Mouse (Mus musculus): Measurements from ENCODE around the gene Bicd2. TPM values are rescaled to one million over a fixed set of nuclear protein-coding genes. Genes with fewer than 3 reads are reported as not detected.
"Not testable (repeated sequence)": the region's sequence is repeated elsewhere in the genome, so short reads cannot be mapped to it uniquely, and the experiment has no call there.

Bicd2 gene
- polyA plus RNA-seq, 1 experiment from 2014 or later: 24.2 TPM

DNA sequence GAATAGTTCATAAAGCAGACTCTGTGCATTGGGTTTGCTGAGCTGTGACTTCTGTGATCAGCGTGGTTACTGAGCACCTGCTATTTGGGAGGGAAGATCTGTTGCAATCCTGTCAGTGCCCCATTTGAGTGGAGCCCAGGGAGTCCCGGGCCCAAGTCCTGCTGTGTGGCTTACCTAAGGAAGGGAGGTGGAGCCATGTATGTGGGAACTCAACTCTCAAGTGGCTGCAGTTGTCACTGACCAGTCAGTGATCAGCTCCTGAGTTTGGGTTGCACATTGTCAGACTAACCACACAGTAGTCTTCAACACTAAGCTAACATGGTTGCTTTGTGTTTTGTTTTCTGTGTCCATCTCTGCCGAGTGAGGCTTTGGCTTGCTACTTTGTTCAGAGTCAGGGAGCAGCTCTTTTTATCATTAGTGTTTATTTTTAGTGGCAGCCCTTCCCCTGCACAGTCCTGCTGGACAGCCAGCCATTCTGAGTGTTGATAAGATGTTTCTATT is 19.6 kb downstream of the Bicd2 start:
- no peaks in the 10 kb centered on the region; the same call in 1 of the 2 replicates for H3K4me1 ChIP-seq (ENCODE audit: control insufficient read depth, insufficient read depth, low read length)
- no peaks in the 10 kb centered on the region for H3K27me3 ChIP-seq (ENCODE audit: control insufficient read depth, insufficient read depth, low read length)
- 23% methylated on average over 3 of the region's 3 CpGs for WGBS
- H3K9me3 ChIP-seq (ENCODE audit: control insufficient read depth, low read depth, low read length): no peaks in the 10 kb centered on the region
- no peak for ATAC-seq (ENCODE audit: insufficient number of reproducible peaks, insufficient read depth, low FRiP score, low read depth)
- H3K4me3 ChIP-seq (ENCODE audit: low read depth, low read length): no peak overlapping the region
- no peaks in the 10 kb centered on the region for H3K36me3 ChIP-seq (ENCODE audit: control insufficient read depth, insufficient read depth, low read length)
- no peak overlapping the region for H3K4me2 ChIP-seq (replicated peaks; ENCODE audit: low read depth, low read length)
- no peak overlapping the region for H3K27ac ChIP-seq (ENCODE audit: low read length)
- no peak overlapping the region for H3K9ac ChIP-seq (replicated peaks; ENCODE audit: low read depth, low read length)

GRCm38 (mm10) chr13:49362364-49362763 is 21.0 kb downstream of the Bicd2 start:
- no peaks in the 10 kb centered on the region; the same call in 1 of the 2 replicates for H3K4me1 ChIP-seq (ENCODE audit: control insufficient read depth, insufficient read depth, low read length)
- no peak overlapping the region for H3K4me3 ChIP-seq (ENCODE audit: low read depth, low read length)
- no peaks in the 10 kb centered on the region for H3K27me3 ChIP-seq (ENCODE audit: control insufficient read depth, insufficient read depth, low read length)
- no peaks in the 10 kb centered on the region for H3K36me3 ChIP-seq (ENCODE audit: control insufficient read depth, insufficient read depth, low read length)
- H3K9ac ChIP-seq (replicated peaks; ENCODE audit: low read depth, low read length): no peak overlapping the region
- ATAC-seq (ENCODE audit: insufficient number of reproducible peaks, insufficient read depth, low FRiP score, low read depth): no peak
- H3K9me3 ChIP-seq (ENCODE audit: control insufficient read depth, low read depth, low read length): no peaks in the 10 kb centered on the region
- 77% methylated on average over 7 of the region's 7 CpGs for WGBS
- H3K4me2 ChIP-seq (replicated peaks; ENCODE audit: low read depth, low read length): no peak overlapping the region
- H3K27ac ChIP-seq (ENCODE audit: low read length): no peak overlapping the region

- H3K4me2 ChIP-seq (replicated peaks; ENCODE audit: low read depth, low read length): no peak overlapping the region
- H3K36me3 ChIP-seq (ENCODE audit: control insufficient read depth, insufficient read depth, low read length): no peaks in the 10 kb centered on the region
- H3K9ac ChIP-seq (replicated peaks; ENCODE audit: low read depth, low read length): no peak overlapping the region
- H3K4me3 ChIP-seq (ENCODE audit: low read depth, low read length): no peak overlapping the region
- no peaks in the 10 kb centered on the region for H3K9me3 ChIP-seq (ENCODE audit: control insufficient read depth, low read depth, low read length)
- 77% methylated on average over 2 of the region's 2 CpGs for WGBS
- ATAC-seq (ENCODE audit: insufficient number of reproducible peaks, insufficient read depth, low FRiP score, low read depth): no peak
- H3K27ac ChIP-seq (ENCODE audit: low read length): no peak overlapping the region
- no peaks in the 10 kb centered on the region for H3K27me3 ChIP-seq (ENCODE audit: control insufficient read depth, insufficient read depth, low read length)
- H3K4me1 ChIP-seq (ENCODE audit: control insufficient read depth, insufficient read depth, low read length): peaks cover under 1% of the 10 kb centered on the region; the same call in 1 of the 2 replicates
These were observed 21.4 kb downstream of the Bicd2 start for GRCm38 (mm10) chr13:49362804-49363203.

DNA sequence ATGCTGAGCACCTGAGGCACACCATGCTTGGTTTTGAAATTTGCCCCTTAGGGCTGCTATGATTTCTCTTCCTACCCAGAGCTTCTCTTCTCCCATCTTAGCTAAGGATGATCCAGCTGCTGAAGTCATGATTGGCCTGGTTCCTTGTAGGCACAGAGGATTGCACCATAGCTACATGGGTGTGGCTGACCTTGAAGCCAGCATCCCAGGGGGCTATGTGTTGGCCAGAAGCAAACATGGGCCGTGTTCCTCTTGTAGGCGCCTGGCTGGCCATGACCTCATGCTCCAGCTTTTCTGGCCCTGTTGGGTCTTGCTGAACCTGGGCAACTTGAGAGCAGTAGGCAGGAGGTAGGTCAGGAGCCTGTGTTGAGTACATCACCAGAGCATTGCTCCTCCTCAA is 23.3 kb downstream of the Bicd2 start:
- no peak overlapping the region for H3K4me3 ChIP-seq (ENCODE audit: low read depth, low read length)
- H3K27ac ChIP-seq (ENCODE audit: low read length): no peak overlapping the region
- WGBS: 77% methylated on average over 2 of the region's 2 CpGs
- no peak for ATAC-seq (ENCODE audit: insufficient number of reproducible peaks, insufficient read depth, low FRiP score, low read depth)
- no peaks in the 10 kb centered on the region; the same call in 1 of the 2 replicates for H3K36me3 ChIP-seq (ENCODE audit: control insufficient read depth, insufficient read depth, low read length)
- peaks cover 4% of the 10 kb centered on the region; the same call in 1 of the 2 replicates for H3K4me1 ChIP-seq (ENCODE audit: control insufficient read depth, insufficient read depth, low read length)
- H3K9ac ChIP-seq (replicated peaks; ENCODE audit: low read depth, low read length): no peak overlapping the region
- H3K27me3 ChIP-seq (ENCODE audit: control insufficient read depth, insufficient read depth, low read length): no peaks in the 10 kb centered on the region
- no peak overlapping the region for H3K4me2 ChIP-seq (replicated peaks; ENCODE audit: low read depth, low read length)
- no peaks in the 10 kb centered on the region for H3K9me3 ChIP-seq (ENCODE audit: control insufficient read depth, low read depth, low read length)

- H3K27me3 ChIP-seq (ENCODE audit: control insufficient read depth, insufficient read depth, low read length): no peaks in the 10 kb centered on the region
- H3K4me1 ChIP-seq (ENCODE audit: control insufficient read depth, insufficient read depth, low read length): 0 out of 2 replicates have a peak, but pooled peaks cover 8% of the 10 kb centered on the region
- H3K36me3 ChIP-seq (ENCODE audit: control insufficient read depth, insufficient read depth, low read length): peaks cover 5% of the 10 kb centered on the region
- no peak overlapping the region for H3K27ac ChIP-seq (ENCODE audit: low read length)
- no peak overlapping the region for H3K4me2 ChIP-seq (replicated peaks; ENCODE audit: low read depth, low read length)
- H3K9ac ChIP-seq (replicated peaks; ENCODE audit: low read depth, low read length): no peak overlapping the region
- H3K9me3 ChIP-seq (ENCODE audit: control insufficient read depth, low read depth, low read length): no peaks in the 10 kb centered on the region
- 77% methylated on average over 4 of the region's 4 CpGs for WGBS
- no peak overlapping the region for H3K4me3 ChIP-seq (ENCODE audit: low read depth, low read length)
- ATAC-seq (ENCODE audit: insufficient number of reproducible peaks, insufficient read depth, low FRiP score, low read depth): no peak
These were observed 26.5 kb downstream of the Bicd2 start for GRCm38 (mm10) chr13:49367657-49368440.

GRCm38 (mm10) chr13:49369404-49369803 is 28.0 kb downstream of the Bicd2 start:
- no peak for ATAC-seq (ENCODE audit: insufficient number of reproducible peaks, insufficient read depth, low FRiP score, low read depth)

DNA sequence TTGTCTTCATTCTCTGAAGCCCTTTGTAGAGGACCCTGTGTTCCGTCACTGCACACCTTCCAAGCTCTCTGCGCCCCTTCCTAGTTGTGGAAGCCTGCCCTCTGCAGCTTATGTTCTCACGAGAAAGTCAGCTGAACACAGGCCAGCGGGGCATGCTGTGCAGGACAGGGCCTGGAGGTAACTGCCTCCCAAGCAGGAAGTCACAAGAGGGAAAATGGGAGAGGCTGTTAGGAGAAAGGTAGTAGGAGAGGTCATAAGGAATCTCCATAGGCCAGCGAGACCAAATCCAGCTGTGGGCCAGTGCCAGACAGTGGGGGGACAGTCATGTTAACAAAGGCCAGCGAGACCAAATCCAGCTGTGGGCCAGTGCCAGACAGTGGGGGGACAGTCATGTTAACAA is 28.8 kb downstream of the Bicd2 start:
- H3K27me3 ChIP-seq (ENCODE audit: control insufficient read depth, insufficient read depth, low read length); ATAC-seq (ENCODE audit: insufficient number of reproducible peaks, insufficient read depth, low FRiP score, low read depth); H3K9me3 ChIP-seq (ENCODE audit: control insufficient read depth, low read depth, low read length); H3K27ac ChIP-seq (ENCODE audit: low read length); H3K4me2 ChIP-seq (replicated peaks; ENCODE audit: low read depth, low read length); H3K9ac ChIP-seq (replicated peaks; ENCODE audit: low read depth, low read length); H3K36me3 ChIP-seq (ENCODE audit: control insufficient read depth, insufficient read depth, low read length); H3K4me1 ChIP-seq (ENCODE audit: control insufficient read depth, insufficient read depth, low read length); H3K4me3 ChIP-seq (ENCODE audit: low read depth, low read length): not testable (repeated sequence)
- 71% methylated on average over 6 of the region's 6 CpGs for WGBS

More at GRCm38 (mm10) chr13:49369404-49369803, 28.0 kb downstream of the Bicd2 start:
- no peak overlapping the region for H3K9ac ChIP-seq (replicated peaks; ENCODE audit: low read depth, low read length)
- H3K27ac ChIP-seq (ENCODE audit: low read length): no peak overlapping the region
- H3K36me3 ChIP-seq (ENCODE audit: control insufficient read depth, insufficient read depth, low read length): peaks cover 5% of the 10 kb centered on the region
- H3K27me3 ChIP-seq (ENCODE audit: control insufficient read depth, insufficient read depth, low read length): no peaks in the 10 kb centered on the region
- no peak overlapping the region for H3K4me2 ChIP-seq (replicated peaks; ENCODE audit: low read depth, low read length)
- 92% methylated on average over 10 of the region's 10 CpGs for WGBS
- 0 out of 2 replicates have a peak, but pooled peaks cover 8% of the 10 kb centered on the region for H3K4me1 ChIP-seq (ENCODE audit: control insufficient read depth, insufficient read depth, low read length)
- no peaks in the 10 kb centered on the region for H3K9me3 ChIP-seq (ENCODE audit: control insufficient read depth, low read depth, low read length)
- H3K4me3 ChIP-seq (ENCODE audit: low read depth, low read length): no peak overlapping the region

DNA sequence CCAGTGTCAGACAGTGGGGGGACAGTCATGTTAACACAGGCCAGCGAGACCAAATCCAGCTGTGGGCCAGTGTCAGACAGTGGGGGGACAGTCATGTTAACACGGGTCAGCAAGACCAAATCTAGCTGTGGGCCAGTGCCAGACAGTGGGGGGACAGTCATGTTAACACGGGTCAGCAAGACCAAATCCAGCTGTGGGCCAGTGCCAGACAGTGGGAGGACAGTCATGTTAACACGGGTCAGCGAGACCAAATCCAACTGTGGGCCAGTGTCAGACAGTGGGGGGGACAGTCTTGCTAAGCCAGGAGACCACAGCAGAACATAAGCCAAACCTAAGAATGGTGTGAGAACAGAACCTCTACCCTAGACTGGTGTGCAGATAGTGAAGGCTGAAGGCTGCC is 29.5 kb downstream of the Bicd2 start:
- not testable (repeated sequence) for H3K4me1 ChIP-seq (ENCODE audit: control insufficient read depth, insufficient read depth, low read length); H3K9ac ChIP-seq (replicated peaks; ENCODE audit: low read depth, low read length); H3K36me3 ChIP-seq (ENCODE audit: control insufficient read depth, insufficient read depth, low read length); H3K27me3 ChIP-seq (ENCODE audit: control insufficient read depth, insufficient read depth, low read length); H3K4me2 ChIP-seq (replicated peaks; ENCODE audit: low read depth, low read length); H3K9me3 ChIP-seq (ENCODE audit: control insufficient read depth, low read depth, low read length); H3K4me3 ChIP-seq (ENCODE audit: low read depth, low read length)
- 0 out of 2 replicates have a peak, but pooled peaks have one; percentile 38 for ATAC-seq (ENCODE audit: insufficient number of reproducible peaks, insufficient read depth, low FRiP score, low read depth)
- WGBS: 78% methylated on average over 5 of the region's 5 CpGs
- H3K27ac ChIP-seq (ENCODE audit: low read length): peak overlapping the region; percentile 49; the same call in 1 of the 2 replicates

All from stomach, embryonic 14.5 days (tissue).